Mouse (Mus musculus): ENCODE data around the gene Ccdc102a.

Ccdc102a gene

GRCm38 (mm10) chr8:94917851-94918495, at the start of gene Ccdc102a:
Ccdc102a (minus strand) TSS chr8:94918098.
- DNase-seq, result peak; percentile 73

GRCm38 (mm10) chr8:94967554-94967953, 49.7 kb upstream of the Ccdc102a start:
- peak; percentile 67 for DNase-seq

- peak; percentile 45 for DNase-seq
Measured at GRCm38 (mm10) chr8:94967071-94967470, 49.2 kb upstream of the Ccdc102a start.

- peak; percentile 73 for DNase-seq
Measured at GRCm38 (mm10) chr8:94966578-94966977, 48.7 kb upstream of the Ccdc102a start.

- DNase-seq, result no peak
Measured at GRCm38 (mm10) chr8:94964828-94965227, 46.9 kb upstream of the Ccdc102a start.

- no peak for DNase-seq
Measured at GRCm38 (mm10) chr8:94962201-94962600, 44.3 kb upstream of the Ccdc102a start.

- DNase-seq, result no peak
Measured at GRCm38 (mm10) chr8:94956078-94956574, 38.2 kb upstream of the Ccdc102a start.

- DNase-seq, result peak; percentile 67
Measured at GRCm38 (mm10) chr8:94954921-94955758, 37.2 kb upstream of the Ccdc102a start.

- DNase-seq, result peak; percentile 69
Measured at GRCm38 (mm10) chr8:94954368-94954737, 36.5 kb upstream of the Ccdc102a start.

GRCm38 (mm10) chr8:94953624-94954367, 35.9 kb upstream of the Ccdc102a start:
- DNase-seq, result no peak

- no peak for DNase-seq
Measured at GRCm38 (mm10) chr8:94952086-94952485, 34.2 kb upstream of the Ccdc102a start.

- DNase-seq, result no peak
Measured at GRCm38 (mm10) chr8:94950458-94950857, 32.6 kb upstream of the Ccdc102a start.

GRCm38 (mm10) chr8:94950046-94950445, 32.1 kb upstream of the Ccdc102a start:
- peak; percentile 84 for DNase-seq

- DNase-seq, result no peak
Measured at GRCm38 (mm10) chr8:94949010-94949409, 31.1 kb upstream of the Ccdc102a start.

GRCm38 (mm10) chr8:94948421-94948820, 30.5 kb upstream of the Ccdc102a start:
- no peak for DNase-seq

- no peak for DNase-seq
Measured at GRCm38 (mm10) chr8:94945185-94945584, 27.3 kb upstream of the Ccdc102a start.

GRCm38 (mm10) chr8:94942566-94942965, 24.7 kb upstream of the Ccdc102a start:
- DNase-seq, result peak; percentile 70

- DNase-seq, result no peak
Measured at GRCm38 (mm10) chr8:94935172-94935571, 17.3 kb upstream of the Ccdc102a start.

GRCm38 (mm10) chr8:94933918-94934317, 16.0 kb upstream of the Ccdc102a start:
- no peak for DNase-seq

GRCm38 (mm10) chr8:94928227-94928626, 10.3 kb upstream of the Ccdc102a start:
- DNase-seq, result no peak

- no peak for DNase-seq
Measured at GRCm38 (mm10) chr8:94923405-94923804, 5.5 kb upstream of the Ccdc102a start, which contains the start of gene Adgrg5. Adgrg5 (plus strand) TSS chr8:94923694.

- DNase-seq, result peak; percentile 63
Measured at GRCm38 (mm10) chr8:94922602-94923001, 4.7 kb upstream of the Ccdc102a start.

- no peak for DNase-seq
Measured at GRCm38 (mm10) chr8:94922176-94922575, 4.3 kb upstream of the Ccdc102a start.

Measured in lung, postnatal 10 days (tissue).